Mouse (Mus musculus): ENCODE results near the gene Izumo3. TPM values are rescaled to one million over a fixed set of nuclear protein-coding genes. Genes with fewer than 3 reads are reported as not detected.
"Not testable (repeated sequence)": the region's sequence is repeated elsewhere in the genome, so short reads cannot be mapped to it uniquely, and the experiment has no call there.

The Izumo3 gene
- not detected for total RNA-seq (2022)

DNA sequence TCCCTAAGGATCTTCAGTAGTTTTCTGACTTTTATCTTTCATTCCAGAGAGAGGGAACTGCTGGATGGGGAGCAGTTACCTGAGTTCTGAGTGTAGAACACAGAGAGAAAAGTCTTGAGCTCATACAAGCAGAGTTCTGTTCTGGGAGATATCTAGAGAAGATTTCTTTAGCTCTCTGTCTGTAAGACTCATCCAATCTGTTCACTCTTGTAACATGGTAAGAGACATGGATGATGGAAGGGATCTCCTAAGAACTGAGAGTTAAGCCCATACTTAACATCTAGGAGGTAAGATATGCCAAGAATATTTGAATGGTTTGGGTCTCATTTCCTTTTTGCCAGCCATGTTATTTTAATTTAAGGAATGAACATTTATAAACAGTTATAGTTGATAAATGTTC is at the start of gene Izumo3:
Gene Izumo3, minus strand, starts transcription at position 101 of the 400 bp plus-strand sequence.
- no peak for DNase-seq (ENCODE audit: low spot score in 2 of 2)

GRCm38 (mm10) chr4:92191649-92192048 is 44.6 kb upstream of the Izumo3 start, which contains the start of gene Gm12666:
Gene Gm12666, minus strand, starts transcription at chr4:92191749.
- DNase-seq (ENCODE audit: low spot score in 2 of 2) = not testable (repeated sequence)

GRCm38 (mm10) chr4:92152646-92153045 is 5.6 kb upstream of the Izumo3 start:
- DNase-seq (ENCODE audit: low spot score in 2 of 2) = no peak

- DNase-seq (ENCODE audit: low spot score in 2 of 2) = no peak
These were observed 35.5 kb downstream of the Izumo3 start for GRCm38 (mm10) chr4:92111390-92111988.

DNA sequence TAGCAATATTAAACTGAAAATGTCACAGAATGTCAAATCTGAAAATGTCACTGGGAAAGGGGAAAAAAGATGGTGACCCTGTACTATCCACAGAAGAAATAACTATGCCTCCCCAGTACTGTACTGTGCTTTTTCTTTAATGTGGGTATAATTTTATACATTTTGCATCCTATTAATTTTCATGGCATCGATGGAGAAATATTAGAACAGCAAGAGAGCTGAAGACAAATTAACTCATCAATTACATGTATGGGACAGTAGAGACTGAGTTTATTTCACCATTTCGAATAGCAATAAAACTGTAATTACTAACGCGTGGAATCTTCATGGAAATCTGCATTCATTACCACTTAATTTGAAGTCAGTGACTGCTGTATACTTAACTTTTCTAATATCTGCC is 49.6 kb downstream of the Izumo3 start:
- DNase-seq (ENCODE audit: low spot score in 2 of 2) = no peak

DNA sequence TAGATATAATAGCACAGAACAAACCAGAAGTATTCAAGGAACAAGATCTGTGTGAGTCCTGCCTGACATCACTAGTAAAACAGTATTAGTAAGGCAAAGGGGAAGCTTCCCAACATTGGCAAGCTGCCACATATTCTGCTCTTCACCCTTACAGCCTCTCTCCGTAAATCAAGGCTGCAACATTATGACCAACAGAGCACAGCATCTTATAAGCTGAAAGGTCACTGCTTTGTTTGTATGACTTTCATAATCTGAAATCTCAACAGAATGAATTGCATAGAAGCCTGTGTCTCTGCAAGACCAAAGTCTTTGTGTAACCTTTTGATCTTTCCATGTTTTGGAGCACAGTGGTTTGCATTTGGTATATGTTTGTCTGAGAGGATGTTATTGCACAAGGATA is 51.1 kb downstream of the Izumo3 start:
- no peak for DNase-seq (ENCODE audit: low spot score in 2 of 2)

Other genes with a start within 250 kb of the Izumo3 start
- gene Gm12666, start 44.5 kb upstream of the Izumo3 start, total RNA-seq (2022) = 1 to 10 TPM; 1.6 to 2.7 (median 1.6) TPM